Mouse (Mus musculus): ENCODE data around the gene H6pd. TPM values are rescaled to one million over a fixed set of nuclear protein-coding genes. Genes with fewer than 3 reads are reported as not detected.

The H6pd gene
- polyA plus RNA-seq, 2 experiments from 2014 or later, result 4.1 to 4.4 TPM

DNA sequence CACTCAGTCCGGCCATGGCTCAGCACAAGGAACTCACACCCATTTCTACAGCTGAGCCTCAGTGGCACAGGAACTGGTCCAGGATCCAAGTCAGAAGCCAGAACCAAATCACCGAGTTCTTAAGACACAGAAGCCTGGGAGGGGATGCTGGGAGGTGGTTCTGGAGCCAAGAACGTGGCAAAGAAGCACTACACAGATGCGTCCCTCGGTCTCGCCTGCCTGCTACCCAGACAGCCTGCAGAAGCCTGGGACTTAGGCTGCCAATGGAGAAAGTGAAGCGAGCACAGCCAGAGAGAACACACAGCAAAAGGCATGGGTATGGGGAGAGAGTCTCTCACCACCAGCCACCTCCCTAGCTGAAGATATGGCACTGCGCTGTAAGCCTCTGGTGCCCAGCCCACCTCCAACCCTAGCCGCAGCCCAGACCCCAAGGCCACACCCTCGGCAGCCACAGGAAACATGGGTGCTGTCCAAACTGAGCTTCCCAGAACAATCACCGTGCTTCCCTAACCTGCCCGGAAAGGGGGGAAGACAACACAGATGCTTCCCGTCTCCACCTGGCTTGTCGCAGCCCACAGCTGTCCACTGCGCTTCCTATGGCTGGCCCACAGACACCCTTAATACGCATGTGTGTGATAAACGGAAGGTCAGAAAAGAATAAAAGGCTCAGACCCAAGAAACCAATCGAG is 67.6 kb downstream of the H6pd start:
- ATAC-seq, result no peak

DNA sequence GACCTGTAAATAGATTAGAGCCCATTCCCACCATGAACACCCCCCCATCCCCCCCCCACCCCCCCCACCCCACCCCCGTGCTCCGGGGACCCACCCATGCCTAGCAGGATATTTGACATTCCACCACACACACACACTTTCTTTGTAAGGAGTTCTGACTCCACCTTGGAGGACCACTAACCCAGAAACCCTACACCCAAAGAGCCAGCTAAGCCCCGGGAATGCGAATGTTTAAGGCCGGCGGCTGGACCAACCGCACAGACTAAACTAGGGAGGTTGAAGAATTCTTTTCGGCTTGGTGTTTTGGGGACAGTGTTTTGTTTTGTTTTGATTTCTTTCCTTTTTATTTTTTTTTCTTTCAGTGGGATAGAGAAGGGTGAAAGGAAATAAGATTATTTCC is 70.1 kb downstream of the H6pd start:
- no peak for ATAC-seq

- ATAC-seq, result no peak
These were observed 71.9 kb downstream of the H6pd start for GRCm38 (mm10) chr4:149936921-149937320.

GRCm38 (mm10) chr4:149935470-149935869 is 73.4 kb downstream of the H6pd start:
- no peak for ATAC-seq

- no peak for ATAC-seq
These were observed 75.1 kb downstream of the H6pd start for GRCm38 (mm10) chr4:149933519-149934245.

- ATAC-seq, result no peak
These were observed 75.8 kb downstream of the H6pd start for GRCm38 (mm10) chr4:149933025-149933424.

DNA sequence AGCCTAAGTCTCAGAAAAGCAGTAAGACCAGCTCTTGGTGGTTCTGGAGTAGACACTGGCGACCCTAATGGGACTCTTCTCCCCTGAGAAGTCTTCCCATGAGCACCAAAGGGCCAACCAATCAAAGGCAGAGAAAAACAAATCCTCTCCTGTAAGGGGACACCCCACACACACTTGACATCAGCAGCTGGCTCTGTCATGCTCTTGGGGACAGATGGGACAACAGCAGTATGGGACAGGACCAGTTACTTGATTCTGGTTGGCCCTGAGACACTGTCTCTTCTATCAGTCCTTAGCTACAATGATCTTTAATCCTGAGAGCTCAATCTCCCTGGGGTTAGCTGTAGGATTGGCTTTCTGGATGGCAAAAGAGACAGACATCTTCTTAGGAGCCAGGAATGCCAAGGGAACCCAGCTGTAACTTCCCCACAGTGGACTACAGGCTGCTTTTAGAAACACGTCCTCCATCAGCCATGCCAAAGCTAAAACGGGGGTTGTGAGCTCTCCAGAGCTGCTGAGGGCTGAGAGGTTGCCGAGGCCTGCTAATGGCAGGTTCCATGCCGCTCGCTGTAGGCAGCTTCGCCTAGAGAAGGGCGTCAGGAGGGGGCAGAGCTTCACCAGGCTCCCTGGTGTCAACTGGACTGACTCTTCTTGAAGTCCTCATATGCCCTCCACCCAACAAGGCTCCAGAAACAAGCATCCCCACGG is 76.6 kb downstream of the H6pd start:
- no peak for ATAC-seq

DNA sequence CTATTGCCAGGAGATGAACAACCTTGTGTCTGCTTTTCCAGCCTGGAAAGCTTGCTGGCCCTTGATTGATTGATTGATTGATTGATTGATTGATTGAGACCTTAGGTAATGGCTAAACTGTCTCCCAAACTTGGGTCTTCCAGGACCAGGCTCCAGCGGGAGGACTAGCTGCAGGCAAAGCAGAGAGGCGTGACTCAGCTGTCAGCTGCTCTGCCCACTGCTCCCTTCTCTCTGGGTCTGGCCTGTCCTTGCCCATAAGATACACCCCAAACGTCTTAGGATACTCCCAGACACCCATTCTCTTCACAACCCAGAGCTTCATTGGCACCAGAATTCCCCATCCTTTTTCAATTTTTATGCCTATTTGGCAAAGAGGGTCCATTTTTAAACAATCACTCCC is 78.1 kb downstream of the H6pd start:
- no peak for ATAC-seq

Other genes with a start within 250 kb of the H6pd start
- 1 to 10 TPM; 4.6 to 5.7 TPM for gene Slc25a33, start 234.7 kb downstream of the H6pd start, polyA plus RNA-seq (2017; shearing (Covaris generic))
- 1 to 10 TPM; 4.5 to 7.9 TPM for gene Spsb1, start 54.0 kb downstream of the H6pd start, polyA plus RNA-seq (2017; shearing (Covaris generic))
- under 1 TPM; 0.15 to 0.30 TPM for gene Gpr157, start 78.3 kb upstream of the H6pd start, polyA plus RNA-seq (2017; shearing (Covaris generic))
- not detected for gene Slc2a5, start 110.3 kb upstream of the H6pd start, polyA plus RNA-seq (2017; shearing (Covaris generic))
- gene Slc2a7, start 139.9 kb upstream of the H6pd start, polyA plus RNA-seq (2017; shearing (Covaris generic)), result not detected
- gene Car6, start 192.3 kb upstream of the H6pd start, polyA plus RNA-seq (2017; shearing (Covaris generic)), result not detected
- 1,000 to 10,000 TPM in 1 of 2 experiments, 100 to 1,000 TPM in 1; 733 to 1,178 TPM for gene Eno1, start 227.7 kb upstream of the H6pd start, polyA plus RNA-seq (2017; shearing (Covaris generic))

All from CD4-positive, CD25-positive, alpha-beta regulatory T cell, adult 4 months (primary cell).